Mouse (Mus musculus) small intestine, adult 2 months (tissue): ENCODE measurements around the gene Vmn1r35. TPM values are rescaled to one million over a fixed set of nuclear protein-coding genes. Genes with fewer than 3 reads are reported as not detected.
"Not testable (repeated sequence)": the region's sequence is repeated elsewhere in the genome, so short reads cannot be mapped to it uniquely, and the experiment has no call there.

Source experiments
- H3K27ac ChIP-seq: fragments of 200-500 bp; 2 replicates; pipeline ENCODE4 v1.5.1; 2012; ENCODE audit warnings: low read depth, low read length, control low read depth, inconsistent platforms; ENCODE audit not compliant: insufficient read depth
- H3K27me3 ChIP-seq: fragments of 200-500 bp; 2 replicates; pipeline ENCODE4 v1.6.1; 2012; ENCODE audit warnings: mild to moderate bottlenecking, moderate library complexity, low read length, inconsistent platforms; ENCODE audit not compliant: control insufficient read depth, insufficient read depth
- H3K36me3 ChIP-seq: fragments of 200-500 bp; 2 replicates; pipeline ENCODE4 v1.6.1; 2012; ENCODE audit warnings: mild to moderate bottlenecking, low read length, control low read depth, inconsistent platforms; ENCODE audit not compliant: control insufficient read depth, insufficient read depth
- H3K4me1 ChIP-seq: fragments of 200-500 bp; 2 replicates; pipeline ENCODE4 v1.6.1; 2012; ENCODE audit warnings: low read length, inconsistent platforms, mixed read lengths; ENCODE audit not compliant: control insufficient read depth, insufficient read depth, insufficient read length
- H3K4me3 ChIP-seq: fragments of 200-500 bp; 2 replicates; pipeline ENCODE4 v1.5.1; 2012; ENCODE audit warnings: low read depth, mild to moderate bottlenecking, control low read depth, inconsistent platforms, low read length, moderate library complexity
- CTCF ChIP-seq: fragments of 200-500 bp; IDR thresholded peaks from 2 replicates; pipeline ENCODE4 v1.5.1; 2012; ENCODE audit warnings: low read depth, mild to moderate bottlenecking, control low read depth, inconsistent platforms, low read length, moderate library complexity, mixed read lengths; ENCODE audit not compliant: insufficient replicate concordance, insufficient read length; ENCODE audit errors: extremely low read depth
- POLR2A ChIP-seq: fragments of 200-500 bp; IDR thresholded peaks from 2 replicates; pipeline ENCODE4 v1.6.1; 2012; ENCODE audit warnings: low read depth, mild to moderate bottlenecking, control low read depth, inconsistent platforms, low read length, moderate library complexity
- WGBS: fragments of 180-500 bp; shearing (Covaris S2); methylation state at CpG from one replicate; pipeline ENCODE4 v1.1.7; 2018; 5-methylcytosine and 5-hydroxymethylcytosine counted together
- polyA plus RNA-seq: library from polyadenylated mRNA; depleted of rRNA; stranded (reverse); fragments of >200 nt; gene quantifications from 2 replicates; pipeline ENCODE4 v1.2.3, GENCODE M21; 2012; rRNA removed

Gene Vmn1r35
- polyA plus RNA-seq = not detected in 2 replicates

- no peak within 1 kb of the TSS for H3K27ac ChIP-seq
- no peaks in the 10 kb centered on the region for H3K4me1 ChIP-seq
- WGBS = 76% methylated on average over 3 of the region's 3 CpGs
- H3K36me3 ChIP-seq = no peaks in the 10 kb centered on the region
- no peaks in the 10 kb centered on the region for H3K27me3 ChIP-seq
- no peak within 1 kb of the TSS for H3K4me3 ChIP-seq
- TF ChIP-seq CTCF = no peak
- no peak for TF ChIP-seq POLR2A
Measured at GRCm38 (mm10) chr6:66685806-66686205, at the start of gene Vmn1r35. TSS of gene Vmn1r35 (minus strand) at chr6:66685906.

GRCm38 (mm10) chr6:66729082-66729481 is 43.4 kb upstream of the Vmn1r35 start, which contains the start of gene Vmn1r37:
TSS of gene Vmn1r37 (plus strand) at chr6:66729382.
- not testable (repeated sequence) for H3K27me3 ChIP-seq, H3K27ac ChIP-seq, H3K4me1 ChIP-seq, H3K4me3 ChIP-seq, H3K36me3 ChIP-seq

- H3K27me3 ChIP-seq, H3K4me1 ChIP-seq, H3K27ac ChIP-seq, H3K4me3 ChIP-seq, H3K36me3 ChIP-seq: not testable (repeated sequence)
- WGBS = 62% methylated on average over 2 of the region's 2 CpGs
Measured at GRCm38 (mm10) chr6:66719068-66719467, 33.4 kb upstream of the Vmn1r35 start, which contains the start of gene Vmn1r36. TSS of gene Vmn1r36 (minus strand) at chr6:66719168.

- WGBS = 60% methylated on average over 3 of the region's 3 CpGs
- Histone ChIP-seq H3K4me1 (no peaks in the 10 kb centered on the region), H3K27ac (no peak overlapping the region), H3K36me3 (no peaks in the 10 kb centered on the region), H3K27me3 (no peaks in the 10 kb centered on the region), H3K4me3 (no peak overlapping the region)
- TF ChIP-seq CTCF (no peak), POLR2A (no peak)
Measured at GRCm38 (mm10) chr6:66713854-66714253, 28.1 kb upstream of the Vmn1r35 start.

- no peak for TF ChIP-seq POLR2A
- TF ChIP-seq CTCF = no peak
- Histone ChIP-seq H3K4me1 (no peaks in the 10 kb centered on the region), H3K36me3 (no peaks in the 10 kb centered on the region), H3K27ac (no peak overlapping the region), H3K4me3 (no peak overlapping the region), H3K27me3 (no peaks in the 10 kb centered on the region)
Measured at GRCm38 (mm10) chr6:66708901-66709300, 23.2 kb upstream of the Vmn1r35 start.

GRCm38 (mm10) chr6:66643779-66644178 is 41.9 kb downstream of the Vmn1r35 start, which contains the start of gene Vmn1r34:
TSS of gene Vmn1r34 (minus strand) at chr6:66643879.
- TF ChIP-seq POLR2A = no peak
- TF ChIP-seq CTCF = no peak
- no peak within 1 kb of the TSS for H3K27ac ChIP-seq
- no peak within 1 kb of the TSS for H3K4me3 ChIP-seq
- H3K4me1 ChIP-seq = no peaks in the 10 kb centered on the region
- no peaks in the 10 kb centered on the region for H3K27me3 ChIP-seq
- no peaks in the 10 kb centered on the region for H3K36me3 ChIP-seq
- 87% methylated on average over 1 of the region's 1 CpGs for WGBS

Other genes with a start within 250 kb of the Vmn1r35 start
- gene Mad2l1, start 150.5 kb downstream of the Vmn1r35 start, polyA plus RNA-seq = 1.6 and 2.2 TPM in 2 replicates
- gene Vmn1r32, start 125.8 kb downstream of the Vmn1r35 start, polyA plus RNA-seq = not detected in 2 replicates
- not detected in 2 replicates for gene Vmn1r33, start 67.6 kb downstream of the Vmn1r35 start, polyA plus RNA-seq
- gene Vmn1r34, start 42.0 kb downstream of the Vmn1r35 start, polyA plus RNA-seq = not detected in 2 replicates
- not detected in 2 replicates for gene Vmn1r36, start 33.3 kb upstream of the Vmn1r35 start, polyA plus RNA-seq
- gene Vmn1r37, start 43.5 kb upstream of the Vmn1r35 start, polyA plus RNA-seq = not detected in 2 replicates
- not detected in 2 replicates for gene Vmn1r38, start 96.7 kb upstream of the Vmn1r35 start, polyA plus RNA-seq
- not detected in 2 replicates for gene Vmn1r39, start 124.7 kb upstream of the Vmn1r35 start, polyA plus RNA-seq
- gene Gng12, start 210.5 kb upstream of the Vmn1r35 start, polyA plus RNA-seq = 31.3 and 73.9 TPM in 2 replicates